Mouse (Mus musculus) layer of hippocampus, postnatal 25 days (tissue): Measurements from ENCODE around the gene Camta1. TPM values are rescaled to one million over a fixed set of nuclear protein-coding genes. Genes with fewer than 3 reads are reported as not detected.

Source experiments
- DNase-seq, 2 experiments: peaks; one replicate each; pipeline ENCODE4 v3.0.0; 2022; ENCODE audit warnings: mixed read lengths in 2 of 2, low spot score in 1 of 2; ENCODE audit errors: extremely low spot score in 1 of 2
- total RNA-seq, 2 experiments: library from RNA; stranded (reverse); gene quantifications; 2 replicates each; pipeline ENCODE4 v1.2.3; 2021

The Camta1 gene
- total RNA-seq, 2 experiments from 2014 or later = 244 to 251 TPM

- DNase-seq = no peak
These were observed 993.5 kb downstream of the Camta1 start for GRCm38 (mm10) chr4:150868161-150868560.

Other genes with a start within 250 kb of the Camta1 start
- gene Dnajc11, start 71.8 kb upstream of the Camta1 start, total RNA-seq = 10 to 100 TPM; 62.7 to 69.7 TPM
- gene Thap3, start 127.1 kb upstream of the Camta1 start, total RNA-seq = 10 to 100 TPM; 24.3 to 25.5 TPM
- 10 to 100 TPM; 11.7 to 12.5 TPM for gene Phf13, start 134.4 kb upstream of the Camta1 start, total RNA-seq
- gene Klhl21, start 146.9 kb upstream of the Camta1 start, total RNA-seq = 10 to 100 TPM; 19.1 to 20.7 TPM
- 10 to 100 TPM; 11.0 to 15.8 TPM for gene Zbtb48, start 165.8 kb upstream of the Camta1 start, total RNA-seq
- under 1 TPM; 0.49 to 0.54 TPM for gene Tas1r1, start 176.7 kb upstream of the Camta1 start, total RNA-seq
- 10 to 100 TPM; 20.9 to 22.3 TPM for gene Nol9, start 177.4 kb upstream of the Camta1 start, total RNA-seq
- 100 to 1,000 TPM; 128 to 173 TPM for gene Plekhg5, start 210.6 kb upstream of the Camta1 start, total RNA-seq